Mouse (Mus musculus) right cerebral cortex, postnatal 14 days (tissue): ENCODE data around the gene Tubgcp4.

Experiments used
- DNase-seq: peaks from one replicate; pipeline ENCODE4 v3.0.0; 2022

The Tubgcp4 gene

DNA sequence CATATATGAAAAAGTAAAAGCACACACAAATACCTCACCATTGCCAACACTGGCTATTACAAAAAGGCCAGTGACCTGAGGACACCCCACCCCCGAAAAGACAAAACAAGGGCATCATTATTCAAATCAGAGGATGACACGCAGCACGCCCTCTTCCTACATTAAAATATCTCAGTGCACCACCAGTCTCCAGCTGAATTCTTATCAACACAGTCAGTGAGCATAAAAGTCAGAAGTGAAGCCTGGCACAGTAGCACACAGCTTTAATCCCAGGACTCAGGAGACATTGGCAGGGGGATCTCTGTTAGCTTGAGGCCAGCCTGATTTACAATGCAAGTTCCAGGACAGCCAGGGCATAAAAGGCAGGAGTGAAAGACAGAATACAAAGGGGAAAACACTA is 36.1 kb downstream of the Tubgcp4 start:
- no peak for DNase-seq

DNA sequence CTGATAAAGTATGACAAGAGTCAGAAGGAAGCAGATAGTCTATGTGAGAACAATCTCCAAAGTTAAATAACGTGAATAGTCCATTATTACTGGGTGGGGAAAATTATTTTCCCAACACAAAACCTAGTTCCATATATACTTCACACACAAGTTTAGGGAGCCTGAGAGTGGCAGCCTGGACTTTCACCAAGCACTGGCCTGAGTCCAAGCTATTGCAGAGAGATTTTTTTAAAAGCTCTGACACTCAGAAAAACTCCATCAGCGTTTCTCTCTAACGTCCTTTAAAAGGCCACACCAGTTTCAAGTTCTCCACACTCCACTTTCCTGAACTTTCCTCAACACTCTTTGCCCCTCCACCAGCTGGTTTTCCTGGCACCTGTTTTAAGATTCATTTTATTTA is 44.0 kb downstream of the Tubgcp4 start:
- no peak for DNase-seq

GRCm38 (mm10) chr2:121219177-121219576 is 48.7 kb downstream of the Tubgcp4 start:
- no peak for DNase-seq

- no peak for DNase-seq
These were observed 49.5 kb downstream of the Tubgcp4 start for GRCm38 (mm10) chr2:121219994-121220393.

DNA sequence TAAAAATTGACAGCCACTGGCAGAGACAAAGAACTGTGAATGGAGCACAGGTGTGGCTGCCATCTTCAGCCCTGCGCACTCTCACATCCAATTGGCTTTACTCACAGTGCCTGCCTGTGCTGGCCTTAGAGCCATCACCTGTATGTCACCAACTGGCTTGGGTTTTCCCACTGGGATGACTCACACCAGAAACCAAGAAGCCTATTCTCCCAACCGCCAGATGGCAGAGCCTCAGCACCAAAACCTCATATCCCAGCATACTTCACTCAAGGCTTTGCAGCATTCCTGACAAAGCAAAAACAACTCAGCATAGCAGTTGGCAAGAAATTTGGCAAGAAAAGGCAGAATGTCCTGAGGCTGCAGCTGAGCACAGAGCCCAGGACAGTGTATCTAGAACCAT is 52.6 kb downstream of the Tubgcp4 start:
- DNase-seq: no peak

DNA sequence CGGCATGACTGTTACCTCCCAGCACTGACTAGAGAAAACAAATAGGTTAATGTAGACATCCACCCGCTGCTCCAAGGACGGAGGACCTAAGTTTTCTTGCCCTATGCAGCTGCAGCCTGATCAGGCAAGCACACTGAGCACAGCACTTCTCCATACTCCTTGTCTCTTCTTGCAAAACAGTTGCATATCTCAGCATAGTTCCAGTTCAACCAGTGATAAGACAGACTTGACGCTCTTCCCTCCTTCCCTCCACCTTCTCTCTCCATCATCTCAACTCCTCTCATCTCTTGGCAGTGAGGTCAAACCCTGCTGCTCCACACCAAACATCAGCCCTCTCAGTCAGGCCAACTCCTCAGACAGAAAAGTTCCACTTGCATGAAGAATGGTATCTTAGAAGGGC is 57.7 kb downstream of the Tubgcp4 start:
- DNase-seq: no peak

DNA sequence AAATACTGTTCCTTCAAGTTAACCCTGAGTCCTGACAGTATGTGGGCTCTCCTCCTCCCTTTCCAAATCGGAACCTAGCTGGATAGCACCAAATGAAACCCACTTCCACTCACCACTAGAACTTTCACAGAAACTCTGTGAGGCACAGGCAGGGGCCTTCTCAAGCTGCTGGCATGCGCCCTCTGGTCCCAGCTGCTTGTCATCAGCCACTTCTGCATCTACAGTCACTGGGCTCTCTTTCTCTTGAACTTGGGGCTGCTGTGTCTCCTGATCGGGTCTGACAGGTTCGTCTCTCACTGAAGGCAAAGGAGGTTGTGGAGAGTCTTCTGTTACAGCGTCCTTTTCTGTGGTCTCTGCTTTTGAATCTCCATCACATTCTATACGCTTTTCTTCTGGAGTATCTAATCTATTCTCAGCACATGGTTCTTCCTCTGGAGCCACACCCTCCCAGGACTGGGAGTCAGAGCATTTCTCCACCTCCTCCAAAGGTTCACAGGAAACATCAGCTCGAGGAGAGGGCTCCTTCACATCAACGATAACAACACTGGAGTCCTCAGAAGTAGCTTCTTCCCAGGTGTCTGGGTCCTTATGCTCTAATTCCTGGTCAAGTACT is 65.1 kb downstream of the Tubgcp4 start:
- no peak for DNase-seq

DNA sequence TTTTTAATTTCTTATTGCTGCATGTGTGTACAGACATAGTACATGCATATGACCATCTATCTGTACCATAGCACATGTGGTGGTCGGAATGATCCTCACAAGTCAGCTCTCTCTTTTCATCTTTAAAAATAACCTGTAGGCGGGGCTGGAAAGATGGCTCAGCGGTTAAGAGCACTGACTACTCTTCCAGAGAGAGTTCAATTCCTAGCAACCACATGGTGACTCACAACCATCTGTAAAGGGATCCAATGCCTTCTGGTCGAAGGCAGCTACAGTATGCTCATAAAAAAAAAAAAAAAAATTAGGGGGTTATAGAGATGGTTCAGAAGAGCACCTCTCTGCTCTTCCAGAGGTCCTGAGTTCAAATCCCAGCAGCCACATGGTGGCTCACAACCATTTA is 69.0 kb downstream of the Tubgcp4 start:
- no peak for DNase-seq

GRCm38 (mm10) chr2:121244099-121244498 is 73.6 kb downstream of the Tubgcp4 start:
- DNase-seq: no peak
